Mouse (Mus musculus) liver, embryonic 11.5 days (tissue): Measurements from ENCODE around the gene Mcrs1. TPM values are rescaled to one million over a fixed set of nuclear protein-coding genes. Genes with fewer than 3 reads are reported as not detected.
A peak's percentile ranks its signal among the peaks of the same experiment; 100 is the strongest.

Experiments
- ATAC-seq: fragments of 200-750 bp; cut with Nextera tagmentation; replicated peaks from 2 replicates; pipeline ENCODE4 v1.8.0; 2017; ENCODE audit warnings: moderate number of reproducible peaks, mild to moderate bottlenecking, moderate TSS enrichment, moderate library complexity; ENCODE audit not compliant: low FRiP score
- DNase-seq: peaks from one replicate; pipeline ENCODE4 v3.0.0-alpha.2; 2017; ENCODE audit warnings: low spot score
- H3K27ac ChIP-seq: fragments of 300-500 bp; sonication (generic); 2 replicates; pipeline ENCODE4 v1.5.1; 2014; ENCODE audit warnings: mild to moderate bottlenecking, low read depth, low read length, control low read depth
- H3K27me3 ChIP-seq: fragments of 300-500 bp; sonication (generic); replicated peaks from 2 replicates; pipeline ENCODE4 v1.6.1; 2014; ENCODE audit warnings: low read length, mixed read lengths; ENCODE audit not compliant: control insufficient read depth, insufficient read depth
- H3K36me3 ChIP-seq: fragments of 300-500 bp; sonication (generic); 2 replicates; pipeline ENCODE4 v1.6.1; 2014; ENCODE audit warnings: mild to moderate bottlenecking, low read length, moderate library complexity, mixed read lengths; ENCODE audit not compliant: control insufficient read depth, insufficient read depth
- H3K4me1 ChIP-seq: fragments of 300-500 bp; sonication (generic); replicated peaks from 2 replicates; pipeline ENCODE4 v1.6.1; 2014; ENCODE audit warnings: low read length, mixed read lengths; ENCODE audit not compliant: control insufficient read depth, insufficient read depth
- H3K4me2 ChIP-seq: fragments of 300-500 bp; sonication (generic); 2 replicates; pipeline ENCODE4 v1.6.1; 2014; ENCODE audit warnings: mild to moderate bottlenecking, control low read depth, moderate library complexity
- H3K4me3 ChIP-seq: fragments of 300-500 bp; sonication (generic); 2 replicates; pipeline ENCODE4 v1.5.1; 2014; ENCODE audit warnings: low read depth, low read length, control low read depth
- H3K9ac ChIP-seq: fragments of 300-500 bp; sonication (generic); 2 replicates; pipeline ENCODE4 v1.6.1; 2014; ENCODE audit warnings: low read depth, low read length, control low read depth
- H3K9me3 ChIP-seq: fragments of 300-500 bp; sonication (generic); 2 replicates; pipeline ENCODE4 v1.6.1; 2016; ENCODE audit warnings: low read length, inconsistent platforms, mixed read lengths; ENCODE audit not compliant: control insufficient read depth
- WGBS: fragments of 180-500 bp; shearing (Covaris S2); extraction: QIAGEN DNeasy Blood & Tissue Kit; methylation state at CpG from one replicate; pipeline ENCODE4 v1.1.7; 2014; 5-methylcytosine and 5-hydroxymethylcytosine counted together
- polyA plus RNA-seq: library from polyadenylated mRNA; unstranded; fragments of >200 nt; fragmentation: Nextera tagmentation; extraction: Ambion mirVana; gene quantifications from 2 replicates; pipeline ENCODE4 v1.2.1, GENCODE M21; 2014

The Mcrs1 gene
- polyA plus RNA-seq, 1 experiment from 2014 or later, result 113 TPM

GRCm38 (mm10) chr15:99224208-99224911 lies 27.4 kb downstream of the Mcrs1 start, which contains the start of gene Kcnh3:
Gene Kcnh3 (plus strand): TSS chr15:99224861.
- no peak within 1 kb of the TSS for H3K27ac ChIP-seq
- ATAC-seq (0 out of 2 replicates have a peak, but pooled peaks have one; percentile 22), DNase-seq (peak; percentile 68)
- peak within 1 kb of the TSS; percentile 72 for H3K4me2 ChIP-seq
- peaks cover 13% of the 10 kb centered on the region for H3K4me1 ChIP-seq
- H3K27me3 ChIP-seq, result peaks cover 98% of the 10 kb centered on the region
- no peaks in the 10 kb centered on the region for H3K36me3 ChIP-seq
- peak within 1 kb of the TSS; percentile 54 for H3K4me3 ChIP-seq
- H3K9ac ChIP-seq, result peak within 1 kb of the TSS; percentile 26; the same call in 1 of the 2 replicates
- H3K9me3 ChIP-seq, result no peaks in the 10 kb centered on the region
- 3% methylated on average over 61 of the region's 66 CpGs for WGBS

GRCm38 (mm10) chr15:99223585-99224207 lies 28.1 kb downstream of the Mcrs1 start:
- no peaks in the 10 kb centered on the region for H3K9me3 ChIP-seq
- peaks cover 13% of the 10 kb centered on the region for H3K4me1 ChIP-seq
- WGBS, result 1% methylated on average over 45 of the region's 46 CpGs
- ATAC-seq (no peak), DNase-seq (peak; percentile 50)
- H3K9ac ChIP-seq, result peak overlapping the region; percentile 26; the same call in 1 of the 2 replicates
- no peak overlapping the region for H3K27ac ChIP-seq
- peaks cover 95% of the 10 kb centered on the region for H3K27me3 ChIP-seq
- H3K4me2 ChIP-seq, result peak overlapping the region; percentile 72
- peak overlapping the region; percentile 54 for H3K4me3 ChIP-seq
- H3K36me3 ChIP-seq, result no peaks in the 10 kb centered on the region

DNA sequence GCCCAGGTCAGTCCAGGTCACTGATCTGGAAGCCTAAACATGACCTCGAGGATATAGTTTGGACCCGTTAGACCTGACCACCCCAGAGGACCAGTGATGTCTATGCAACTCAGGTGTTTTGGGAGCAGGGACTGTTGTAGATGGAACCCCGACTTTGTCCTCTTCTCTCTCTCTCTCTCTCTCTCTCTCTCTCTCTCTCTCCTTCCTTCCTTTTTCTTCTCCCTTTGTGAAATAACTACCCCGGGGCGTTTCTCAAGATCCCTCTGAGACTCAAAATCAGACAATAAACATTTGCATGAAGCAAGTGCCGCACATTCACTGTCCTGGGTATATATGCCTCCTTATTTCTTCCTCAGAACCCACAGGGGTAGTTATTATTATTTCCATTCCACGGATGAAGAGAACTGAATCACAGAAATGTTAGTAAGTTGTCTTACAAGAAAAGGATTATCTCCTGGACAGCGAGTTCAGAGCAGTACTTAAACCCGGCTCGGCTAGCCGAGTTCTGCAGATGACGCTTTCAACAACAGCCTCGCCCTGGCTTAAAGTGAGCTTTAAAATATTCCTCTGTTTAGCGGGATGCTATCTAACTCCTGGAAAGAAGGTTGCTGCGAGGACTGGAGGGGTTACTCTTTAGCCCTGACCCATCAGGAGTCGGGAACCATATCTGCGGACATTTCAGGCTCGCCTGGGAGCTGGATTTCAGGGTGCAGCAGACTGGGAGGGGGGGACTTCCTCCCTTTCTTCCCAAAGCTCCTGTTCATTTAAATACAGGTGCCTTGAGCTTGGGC lies 28.8 kb downstream of the Mcrs1 start:
- H3K9me3 ChIP-seq, result no peaks in the 10 kb centered on the region
- peak overlapping the region; percentile 54 for H3K4me3 ChIP-seq
- H3K4me2 ChIP-seq, result peak overlapping the region; percentile 72
- H3K27ac ChIP-seq, result no peak overlapping the region
- no peaks in the 10 kb centered on the region for H3K36me3 ChIP-seq
- peaks cover 13% of the 10 kb centered on the region for H3K4me1 ChIP-seq
- H3K9ac ChIP-seq, result no peak overlapping the region
- peaks cover 87% of the 10 kb centered on the region for H3K27me3 ChIP-seq
- no peak for DNase-seq
- 11% methylated on average over 18 of the region's 18 CpGs for WGBS
- ATAC-seq, result no peak

DNA sequence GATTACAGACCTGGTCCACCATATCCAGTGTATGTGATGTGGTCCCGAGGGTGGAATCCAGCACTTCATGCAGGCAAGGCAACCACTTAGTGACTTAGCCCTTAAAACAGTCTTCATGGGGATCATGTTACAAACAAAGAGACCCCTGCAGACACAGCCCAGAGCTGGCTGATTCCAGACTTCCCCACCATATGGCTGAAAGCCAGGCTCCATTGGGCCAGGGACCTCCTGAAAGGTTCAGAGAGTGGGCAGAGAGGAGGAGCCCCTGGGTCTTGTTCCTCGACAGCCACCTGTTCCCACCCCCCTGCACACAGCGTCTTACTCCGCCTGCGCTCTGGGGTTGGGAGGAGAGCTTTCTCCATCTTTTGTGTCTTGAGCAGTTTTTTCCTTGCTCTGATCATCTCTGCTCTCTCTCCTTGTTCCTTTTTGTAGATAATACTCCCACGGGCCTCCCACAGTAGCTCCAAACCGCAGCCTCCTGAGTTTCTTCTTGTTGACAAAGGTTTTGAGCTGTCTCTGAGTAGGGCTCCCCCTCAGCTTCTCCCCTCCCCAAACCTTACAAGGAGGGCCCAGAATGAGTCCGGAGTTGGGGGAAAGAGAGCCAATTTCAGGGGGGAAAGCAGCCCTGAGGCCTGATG lies 30.3 kb downstream of the Mcrs1 start:
- Histone ChIP-seq H3K4me1 (peaks cover 13% of the 10 kb centered on the region), H3K36me3 (no peaks in the 10 kb centered on the region), H3K4me3 (no peak overlapping the region), H3K27me3 (peaks cover 72% of the 10 kb centered on the region), H3K4me2 (no peak overlapping the region), H3K9ac (no peak overlapping the region), H3K9me3 (no peaks in the 10 kb centered on the region), H3K27ac (no peak overlapping the region)
- WGBS, result 18% methylated on average over 8 of the region's 8 CpGs
- no peak for ATAC-seq
- DNase-seq, result no peak

- Histone ChIP-seq H3K27ac (no peak overlapping the region), H3K36me3 (no peaks in the 10 kb centered on the region), H3K9ac (no peak overlapping the region), H3K4me3 (no peak overlapping the region), H3K27me3 (peaks cover 34% of the 10 kb centered on the region), H3K4me2 (no peak overlapping the region), H3K9me3 (no peaks in the 10 kb centered on the region), H3K4me1 (no peaks in the 10 kb centered on the region)
- 78% methylated on average over 4 of the region's 4 CpGs for WGBS
- no peak for ATAC-seq
- DNase-seq, result no peak
Observed at GRCm38 (mm10) chr15:99217630-99218029, 34.1 kb downstream of the Mcrs1 start.

- Histone ChIP-seq H3K27me3 (peaks cover 17% of the 10 kb centered on the region), H3K4me3 (no peak overlapping the region), H3K9me3 (no peaks in the 10 kb centered on the region), H3K9ac (no peak overlapping the region), H3K4me2 (no peak overlapping the region), H3K27ac (no peak overlapping the region), H3K36me3 (peaks cover 5% of the 10 kb centered on the region), H3K4me1 (no peaks in the 10 kb centered on the region)
- 78% methylated on average over 11 of the region's 11 CpGs for WGBS
- ATAC-seq (0 out of 2 replicates have a peak, but pooled peaks have one; percentile 18), DNase-seq (no peak)
Observed at GRCm38 (mm10) chr15:99215741-99216463, 35.9 kb downstream of the Mcrs1 start.

GRCm38 (mm10) chr15:99214941-99215340 lies 36.8 kb downstream of the Mcrs1 start:
- H3K9me3 ChIP-seq, result no peaks in the 10 kb centered on the region
- H3K9ac ChIP-seq, result no peak overlapping the region
- no peak for DNase-seq
- no peak overlapping the region for H3K4me2 ChIP-seq
- H3K4me3 ChIP-seq, result no peak overlapping the region
- ATAC-seq, result peak; percentile 54; the same call in 1 of the 2 replicates
- peaks cover 7% of the 10 kb centered on the region for H3K27me3 ChIP-seq
- 84% methylated on average over 2 of the region's 2 CpGs for WGBS
- peaks cover 5% of the 10 kb centered on the region for H3K36me3 ChIP-seq
- no peak overlapping the region for H3K27ac ChIP-seq
- H3K4me1 ChIP-seq, result no peaks in the 10 kb centered on the region

DNA sequence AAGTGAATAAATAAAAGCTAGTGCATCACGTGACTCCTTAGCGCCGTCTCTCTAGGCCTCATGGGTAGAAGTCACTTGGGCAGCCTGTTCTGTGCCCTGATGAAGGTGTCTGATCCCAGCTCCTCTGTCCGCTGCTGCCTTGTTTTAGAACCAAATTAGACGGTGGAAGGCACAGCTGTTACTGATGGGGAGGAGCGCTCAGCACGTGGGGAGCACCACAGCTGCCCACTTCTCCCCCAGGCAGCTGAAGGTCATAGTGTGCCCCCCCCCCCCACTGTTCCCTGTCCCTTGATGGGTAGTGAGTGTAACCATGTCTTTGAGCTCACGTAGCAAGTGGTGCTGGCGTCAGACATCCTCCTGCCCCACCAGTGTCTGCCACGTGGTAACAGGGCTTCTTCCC lies 38.6 kb downstream of the Mcrs1 start:
- H3K4me2 ChIP-seq, result no peak overlapping the region
- H3K36me3 ChIP-seq, result peaks cover 15% of the 10 kb centered on the region
- no peak for ATAC-seq

More for the DNA sequence above, 38.6 kb downstream of the Mcrs1 start:
- Histone ChIP-seq H3K27me3 (no peaks in the 10 kb centered on the region), H3K9ac (no peak overlapping the region), H3K4me1 (no peaks in the 10 kb centered on the region), H3K9me3 (no peaks in the 10 kb centered on the region), H3K4me3 (no peak overlapping the region), H3K27ac (no peak overlapping the region)
- WGBS, result 87% methylated on average over 10 of the region's 10 CpGs
- DNase-seq, result no peak
